ENCODE assay signal across 8 mouse cellular contexts in the genomic region with DNA sequence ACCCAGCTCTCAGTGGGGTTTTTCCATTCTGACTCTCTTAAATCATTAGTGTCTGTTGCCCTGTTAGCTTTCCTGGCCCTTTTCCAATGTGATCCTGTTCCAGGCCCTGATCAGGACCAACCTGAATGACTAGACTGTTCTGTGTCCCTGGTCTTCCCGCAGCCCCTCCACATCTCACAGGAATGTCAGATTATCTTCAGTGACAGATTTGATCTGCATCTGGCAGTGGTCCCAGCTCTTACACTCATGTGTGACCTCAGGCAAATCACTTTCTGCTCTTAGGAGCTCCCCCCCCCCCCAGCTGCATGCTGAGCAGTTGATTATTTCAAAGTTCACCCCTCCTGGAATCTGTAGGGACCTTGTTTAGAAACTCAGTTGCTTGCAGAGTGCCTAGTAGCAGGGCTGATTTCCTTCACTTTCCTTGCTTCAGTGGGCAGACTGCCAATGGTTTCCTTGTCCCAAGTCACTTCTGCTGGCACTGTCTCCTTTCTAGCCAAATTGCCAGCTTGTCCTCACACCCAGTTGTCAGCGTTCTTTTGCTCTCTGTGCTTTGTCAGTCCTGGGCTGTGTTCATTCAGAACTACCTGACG. TPM values are rescaled to one million over a fixed set of nuclear protein-coding genes. Genes with fewer than 3 reads are reported as not detected.
DNase-seq lines count a peak whose midpoint lies in the region; ATAC-seq and TF ChIP-seq lines count a peak whose summit lies in the region.

No protein-coding gene starts in this region.

- no peak for TF ChIP-seq CTCF in lung, embryonic 14.5 days (IDR thresholded peaks at IDR 0.05; ENCODE audit: low read depth)
- no peak for TF ChIP-seq CTCF in small intestine, adult 2 months (IDR thresholded peaks at IDR 0.05; ENCODE audit: extremely low read depth, insufficient read length, insufficient replicate concordance, low read depth, low read length)

- H3K27ac ChIP-seq in liver, embryonic 11.5 days (ENCODE audit: low read depth, low read length), result no peak overlapping the region
- peak overlapping the region; percentile 12; the same call in 1 of the 2 replicates for H3K27ac ChIP-seq in lung, embryonic 14.5 days (ENCODE audit: low read depth)
- peak overlapping the region; percentile 13 for H3K27ac ChIP-seq in small intestine, adult 2 months (ENCODE audit: insufficient read depth, low read depth, low read length)

- H3K27me3 ChIP-seq in liver, embryonic 11.5 days (replicated peaks; ENCODE audit: control insufficient read depth, insufficient read depth, low read length), result no peaks in the 10 kb centered on the region
- H3K27me3 ChIP-seq in lung, embryonic 14.5 days (ENCODE audit: insufficient read depth, low read length), result no peaks in the 10 kb centered on the region
- H3K27me3 ChIP-seq in small intestine, adult 2 months (ENCODE audit: control insufficient read depth, insufficient read depth, low read length), result no peaks in the 10 kb centered on the region

- no peak for TF ChIP-seq POLR2A in small intestine, adult 2 months (IDR thresholded peaks at IDR 0.05; ENCODE audit: low read depth, low read length)

- no peaks in the 10 kb centered on the region for H3K9me3 ChIP-seq in liver, embryonic 11.5 days (ENCODE audit: control insufficient read depth, low read length)
- no peaks in the 10 kb centered on the region for H3K9me3 ChIP-seq in lung, embryonic 14.5 days (ENCODE audit: low read depth, low read length)

- ATAC-seq in liver, embryonic 11.5 days (replicated peaks; ENCODE audit: low FRiP score), result no peak
- ATAC-seq in lung, embryonic 14.5 days (ENCODE audit: insufficient read depth), result peak; percentile 86

- peak; percentile 17 for DNase-seq in liver
- no peak for DNase-seq in liver, embryonic 11.5 days (ENCODE audit: low spot score)
- DNase-seq in cerebellum, adult 11-12 months, result peak; percentile 84
- DNase-seq in heart, adult 18-20 months, result peak; percentile 73 to 79
- peak; percentile 86 for DNase-seq in kidney, adult 9 months
- peak; percentile 85 for DNase-seq in lung, embryonic 14.5 days
- DNase-seq in embryo, embryonic 9.5 days (ENCODE audit: extremely low spot score), result no peak

- no peak overlapping the region for H3K9ac ChIP-seq in liver, embryonic 11.5 days (ENCODE audit: low read depth, low read length)
- H3K9ac ChIP-seq in lung, embryonic 14.5 days, result no peak overlapping the region; the same call in 1 of the 2 replicates

- H3K4me1 ChIP-seq in liver, embryonic 11.5 days (replicated peaks; ENCODE audit: control insufficient read depth, insufficient read depth, low read length), result peaks cover 8% of the 10 kb centered on the region
- peaks cover 11% of the 10 kb centered on the region for H3K4me1 ChIP-seq in lung, embryonic 14.5 days (ENCODE audit: insufficient read depth)
- H3K4me1 ChIP-seq in small intestine, adult 2 months (ENCODE audit: control insufficient read depth, insufficient read depth, insufficient read length, low read length), result peaks cover 5% of the 10 kb centered on the region; the same call in 1 of the 2 replicates

- H3K4me2 ChIP-seq in liver, embryonic 11.5 days, result no peak overlapping the region
- H3K4me2 ChIP-seq in lung, embryonic 14.5 days, result no peak overlapping the region

- H3K4me3 ChIP-seq in liver, embryonic 11.5 days (ENCODE audit: low read depth, low read length), result no peak overlapping the region
- H3K4me3 ChIP-seq in lung, embryonic 14.5 days (ENCODE audit: low read depth, low read length), result no peak overlapping the region
- no peak overlapping the region for H3K4me3 ChIP-seq in small intestine, adult 2 months (ENCODE audit: low read depth, low read length)

- 78% methylated on average over 3 of the region's 3 CpGs for WGBS in liver, embryonic 11.5 days
- 21% methylated on average over 3 of the region's 3 CpGs for WGBS in lung, embryonic 14.5 days
- WGBS in small intestine, adult 2 months, result 16% methylated on average over 3 of the region's 3 CpGs

- H3K36me3 ChIP-seq in liver, embryonic 11.5 days (ENCODE audit: control insufficient read depth, insufficient read depth, low read length), result peaks cover 6% of the 10 kb centered on the region; the same call in 1 of the 2 replicates
- H3K36me3 ChIP-seq in lung, embryonic 14.5 days (ENCODE audit: insufficient read depth), result peaks cover 31% of the 10 kb centered on the region
- H3K36me3 ChIP-seq in small intestine, adult 2 months (ENCODE audit: control insufficient read depth, insufficient read depth, low read length), result peaks cover 2% of the 10 kb centered on the region; the same call in 1 of the 2 replicates

RNA-seq across cellular contexts. Expression of a gene that starts 6.7 kb away (rescaled TPM):
- 33.8 and 42.9 TPM in 2 replicates for polyA plus RNA-seq in liver, embryonic 11.5 days (2014; fragmentation: Nextera tagmentation; extraction: Ambion mirVana)
- 10 to 100 TPM; 22.8 to 24.8 TPM for total RNA-seq in heart, adult 18-20 months (2021)
- polyA plus RNA-seq in lung, embryonic 14.5 days (2014; fragmentation: Nextera tagmentation; extraction: Ambion mirVana), result 73.6 and 77.3 TPM in 2 replicates
- 3.0 and 7.1 TPM in 2 replicates for polyA plus RNA-seq in small intestine, adult 2 months (2012; rRNA removed)

RNA-seq across cellular contexts. Expression of a gene that starts 22.9 kb away (rescaled TPM):
- 485 and 514 TPM in 2 replicates for polyA plus RNA-seq in liver, embryonic 11.5 days (2014; fragmentation: Nextera tagmentation; extraction: Ambion mirVana)
- total RNA-seq in heart, adult 18-20 months (2021), result 100 to 1,000 TPM; 143 to 154 TPM
- 563 and 569 TPM in 2 replicates for polyA plus RNA-seq in lung, embryonic 14.5 days (2014; fragmentation: Nextera tagmentation; extraction: Ambion mirVana)
- 35.4 and 49.5 TPM in 2 replicates for polyA plus RNA-seq in small intestine, adult 2 months (2012; rRNA removed)

RNA-seq across cellular contexts. Expression of a gene that starts 59.0 kb away (rescaled TPM):
- polyA plus RNA-seq in liver, embryonic 11.5 days (2014; fragmentation: Nextera tagmentation; extraction: Ambion mirVana), result 87.5 and 91.4 TPM in 2 replicates
- 10 to 100 TPM; 93.7 to 97.1 TPM for total RNA-seq in heart, adult 18-20 months (2021)
- polyA plus RNA-seq in lung, embryonic 14.5 days (2014; fragmentation: Nextera tagmentation; extraction: Ambion mirVana), result 37.5 and 40.9 TPM in 2 replicates
- polyA plus RNA-seq in small intestine, adult 2 months (2012; rRNA removed), result 32.2 and 40.3 TPM in 2 replicates

RNA-seq across cellular contexts. Expression of a gene that starts 59.1 kb away (rescaled TPM):
- polyA plus RNA-seq in liver, embryonic 11.5 days (2014; fragmentation: Nextera tagmentation; extraction: Ambion mirVana), result 371 and 439 TPM in 2 replicates
- total RNA-seq in heart, adult 18-20 months (2021), result 100 to 1,000 TPM; 383 to 389 TPM
- 396 and 414 TPM in 2 replicates for polyA plus RNA-seq in lung, embryonic 14.5 days (2014; fragmentation: Nextera tagmentation; extraction: Ambion mirVana)
- polyA plus RNA-seq in small intestine, adult 2 months (2012; rRNA removed), result 162 and 200 TPM in 2 replicates

Comparison
In these comparisons a context has a peak if more than half of its experiments do, and no peak if none do; other contexts are left out.
1. DNase-seq: peak in liver (single experiment), cerebellum, adult 11-12 months (single experiment), heart, adult 18-20 months (2 of 2), kidney, adult 9 months (single experiment) and lung, embryonic 14.5 days (single experiment); none in liver, embryonic 11.5 days (single experiment) and embryo, embryonic 9.5 days (single experiment).